Mouse (Mus musculus) ovary, postnatal 10 days (tissue): ENCODE data around the gene Fbxo24.
"Not testable (repeated sequence)": the region's sequence is repeated elsewhere in the genome, so short reads cannot be mapped to it uniquely, and the experiment has no call there.

Experiments used
- DNase-seq: peaks from one replicate; pipeline ENCODE4 v3.0.0; 2022; ENCODE audit warnings: low spot score

The Fbxo24 gene

GRCm38 (mm10) chr5:137642886-137643285 is 14.1 kb upstream of the Fbxo24 start:
- DNase-seq: no peak

- no peak for DNase-seq
These were observed 12.3 kb upstream of the Fbxo24 start, which contains the start of gene Sap25 for GRCm38 (mm10) chr5:137641054-137641453. Gene Sap25, plus strand, starts transcription at chr5:137641334.

- no peak for DNase-seq
These were observed 10.7 kb upstream of the Fbxo24 start for GRCm38 (mm10) chr5:137639472-137639871.

- no peak for DNase-seq
These were observed 4.7 kb upstream of the Fbxo24 start for GRCm38 (mm10) chr5:137633397-137634084.

- DNase-seq: no peak
These were observed 2.8 kb upstream of the Fbxo24 start for GRCm38 (mm10) chr5:137631591-137631990.

GRCm38 (mm10) chr5:137631171-137631570 is 2.4 kb upstream of the Fbxo24 start:
- no peak for DNase-seq

GRCm38 (mm10) chr5:137630602-137631001 is 1.8 kb upstream of the Fbxo24 start:
- no peak for DNase-seq

- no peak for DNase-seq
These were observed 1.2 kb upstream of the Fbxo24 start for GRCm38 (mm10) chr5:137629906-137630545.

GRCm38 (mm10) chr5:137629306-137629721 is 512 bp upstream of the Fbxo24 start:
- DNase-seq: no peak

- no peak for DNase-seq
These were observed 811 bp downstream of the Fbxo24 start for GRCm38 (mm10) chr5:137627991-137628390.

GRCm38 (mm10) chr5:137623937-137624530 is 4.8 kb downstream of the Fbxo24 start:
- DNase-seq: no peak

- DNase-seq: no peak
These were observed 13.5 kb downstream of the Fbxo24 start for GRCm38 (mm10) chr5:137615347-137615746.

GRCm38 (mm10) chr5:137614921-137615320 is 13.9 kb downstream of the Fbxo24 start:
- DNase-seq: not testable (repeated sequence)

GRCm38 (mm10) chr5:137613550-137613949 is 15.3 kb downstream of the Fbxo24 start, which contains the start of gene Pcolce:
Gene Pcolce, minus strand, starts transcription at chr5:137613784.
- no peak for DNase-seq

GRCm38 (mm10) chr5:137613076-137613475 is 15.7 kb downstream of the Fbxo24 start:
- no peak for DNase-seq

- no peak for DNase-seq
These were observed 17.6 kb downstream of the Fbxo24 start for GRCm38 (mm10) chr5:137611245-137611602.

- no peak for DNase-seq
These were observed 18.1 kb downstream of the Fbxo24 start for GRCm38 (mm10) chr5:137610548-137611244.

- no peak for DNase-seq
These were observed 18.7 kb downstream of the Fbxo24 start for GRCm38 (mm10) chr5:137610056-137610455.

- no peak for DNase-seq
These were observed 19.5 kb downstream of the Fbxo24 start for GRCm38 (mm10) chr5:137609292-137609691.

- DNase-seq: no peak
These were observed 20.1 kb downstream of the Fbxo24 start for GRCm38 (mm10) chr5:137608654-137609190.

GRCm38 (mm10) chr5:137607860-137608653 is 20.7 kb downstream of the Fbxo24 start:
- DNase-seq: no peak

- DNase-seq: no peak
These were observed 27.5 kb downstream of the Fbxo24 start for GRCm38 (mm10) chr5:137601365-137601729.
